Mouse (Mus musculus): ENCODE measurements around the gene Msantd2. TPM values are rescaled to one million over a fixed set of nuclear protein-coding genes. Genes with fewer than 3 reads are reported as not detected.

Msantd2 gene
- total RNA-seq (2014; rRNA removed) (10.3 and 11.7 TPM in 2 replicates), polyA plus RNA-seq (2012; rRNA removed) (8.3 and 16.2 TPM in 2 replicates)

- H3K4me3 ChIP-seq (ENCODE audit: insufficient read depth, low read depth, low read length) = peak within 1 kb of the TSS; percentile 93
- peaks cover 14% of the 10 kb centered on the region for H3K79me2 ChIP-seq (ENCODE audit: control insufficient read depth, insufficient read depth, low read length)
- H3K27me3 ChIP-seq (ENCODE audit: control insufficient read depth, insufficient read depth, low read length) = no peaks in the 10 kb centered on the region
- H3K9ac ChIP-seq (ENCODE audit: low read depth, low read length) = peak within 1 kb of the TSS; percentile 91
- TF ChIP-seq POLR2A (IDR thresholded peaks at IDR 0.05; ENCODE audit: extremely low read depth, insufficient read depth, low read length) (peak; percentile 51; the same call in 1 of the 2 replicates), CTCF (IDR thresholded peaks at IDR 0.05; ENCODE audit: low read depth, low read length) (no peak)
- WGBS = under 1% methylated on average over 44 of the region's 44 CpGs
- no peaks in the 10 kb centered on the region for H3K36me3 ChIP-seq (ENCODE audit: control insufficient read depth, insufficient read depth, low read length)
- DNase-seq (ENCODE audit: extremely low read depth, low read depth, low spot score) = peak; percentile 86
- peaks cover 9% of the 10 kb centered on the region for H3K4me1 ChIP-seq (ENCODE audit: control insufficient read depth, insufficient read depth, low read length)
- H3K27ac ChIP-seq (replicated peaks; ENCODE audit: insufficient read depth, low read depth, low read length) = peak within 1 kb of the TSS; percentile 96
Observed at GRCm38 (mm10) chr9:37488611-37489396, at the start of gene Msantd2. Msantd2 (plus strand) TSS chr9:37489319.

GRCm38 (mm10) chr9:37452401-37452800 lies 36.7 kb upstream of the Msantd2 start:
- H3K27me3 ChIP-seq (ENCODE audit: control insufficient read depth, insufficient read depth, low read length) = peaks cover 7% of the 10 kb centered on the region
- 19% methylated on average over 5 of the region's 5 CpGs for WGBS
- H3K79me2 ChIP-seq (ENCODE audit: control insufficient read depth, insufficient read depth, low read length) = no peaks in the 10 kb centered on the region
- DNase-seq (ENCODE audit: extremely low read depth, low read depth, low spot score) = no peak
- no peak overlapping the region for H3K9ac ChIP-seq (ENCODE audit: low read depth, low read length)
- no peaks in the 10 kb centered on the region for H3K36me3 ChIP-seq (ENCODE audit: control insufficient read depth, insufficient read depth, low read length)
- TF ChIP-seq CTCF (IDR thresholded peaks at IDR 0.05; ENCODE audit: low read depth, low read length) (no peak), POLR2A (IDR thresholded peaks at IDR 0.05; ENCODE audit: extremely low read depth, insufficient read depth, low read length) (no peak)
- H3K4me3 ChIP-seq (ENCODE audit: insufficient read depth, low read depth, low read length) = no peak overlapping the region
- no peak overlapping the region for H3K27ac ChIP-seq (replicated peaks; ENCODE audit: insufficient read depth, low read depth, low read length)
- H3K4me1 ChIP-seq (ENCODE audit: control insufficient read depth, insufficient read depth, low read length) = 0 out of 2 replicates have a peak, but pooled peaks cover 2% of the 10 kb centered on the region

- no peak overlapping the region for H3K4me3 ChIP-seq (ENCODE audit: insufficient read depth, low read depth, low read length)
- no peaks in the 10 kb centered on the region for H3K79me2 ChIP-seq (ENCODE audit: control insufficient read depth, insufficient read depth, low read length)
- H3K27me3 ChIP-seq (ENCODE audit: control insufficient read depth, insufficient read depth, low read length) = peaks cover 7% of the 10 kb centered on the region
- H3K27ac ChIP-seq (replicated peaks; ENCODE audit: insufficient read depth, low read depth, low read length) = no peak overlapping the region
- no peak for TF ChIP-seq CTCF (IDR thresholded peaks at IDR 0.05; ENCODE audit: low read depth, low read length)
- TF ChIP-seq POLR2A (IDR thresholded peaks at IDR 0.05; ENCODE audit: extremely low read depth, insufficient read depth, low read length) = no peak
- no peak overlapping the region for H3K9ac ChIP-seq (ENCODE audit: low read depth, low read length)
- 60% methylated on average over 4 of the region's 4 CpGs for WGBS
- H3K4me1 ChIP-seq (ENCODE audit: control insufficient read depth, insufficient read depth, low read length) = 0 out of 2 replicates have a peak, but pooled peaks cover 2% of the 10 kb centered on the region
- no peaks in the 10 kb centered on the region for H3K36me3 ChIP-seq (ENCODE audit: control insufficient read depth, insufficient read depth, low read length)
- DNase-seq (ENCODE audit: extremely low read depth, low read depth, low spot score) = no peak
Observed at GRCm38 (mm10) chr9:37453328-37453727, 35.8 kb upstream of the Msantd2 start.

- H3K9ac ChIP-seq (ENCODE audit: low read depth, low read length) = no peak overlapping the region
- H3K36me3 ChIP-seq (ENCODE audit: control insufficient read depth, insufficient read depth, low read length) = no peaks in the 10 kb centered on the region
- H3K4me1 ChIP-seq (ENCODE audit: control insufficient read depth, insufficient read depth, low read length) = 0 out of 2 replicates have a peak, but pooled peaks cover 2% of the 10 kb centered on the region
- no peak for DNase-seq (ENCODE audit: extremely low read depth, low read depth, low spot score)
- H3K4me3 ChIP-seq (ENCODE audit: insufficient read depth, low read depth, low read length) = no peak overlapping the region
- TF ChIP-seq POLR2A (IDR thresholded peaks at IDR 0.05; ENCODE audit: extremely low read depth, insufficient read depth, low read length) (no peak), CTCF (IDR thresholded peaks at IDR 0.05; ENCODE audit: low read depth, low read length) (no peak)
- no peak overlapping the region for H3K27ac ChIP-seq (replicated peaks; ENCODE audit: insufficient read depth, low read depth, low read length)
- H3K79me2 ChIP-seq (ENCODE audit: control insufficient read depth, insufficient read depth, low read length) = no peaks in the 10 kb centered on the region
- H3K27me3 ChIP-seq (ENCODE audit: control insufficient read depth, insufficient read depth, low read length) = peaks cover 7% of the 10 kb centered on the region
- 60% methylated on average over 6 of the region's 6 CpGs for WGBS
Observed at GRCm38 (mm10) chr9:37454011-37454492, 35.1 kb upstream of the Msantd2 start.

- 57% methylated on average over 3 of the region's 3 CpGs for WGBS
- Histone ChIP-seq H3K9ac (ENCODE audit: low read depth, low read length) (no peak overlapping the region), H3K79me2 (ENCODE audit: control insufficient read depth, insufficient read depth, low read length) (no peaks in the 10 kb centered on the region), H3K4me3 (ENCODE audit: insufficient read depth, low read depth, low read length) (no peak overlapping the region), H3K4me1 (ENCODE audit: control insufficient read depth, insufficient read depth, low read length) (0 out of 2 replicates have a peak, but pooled peaks cover 2% of the 10 kb centered on the region), H3K27me3 (ENCODE audit: control insufficient read depth, insufficient read depth, low read length) (peaks cover 7% of the 10 kb centered on the region), H3K27ac (replicated peaks; ENCODE audit: insufficient read depth, low read depth, low read length) (no peak overlapping the region), H3K36me3 (ENCODE audit: control insufficient read depth, insufficient read depth, low read length) (no peaks in the 10 kb centered on the region)
- DNase-seq (ENCODE audit: extremely low read depth, low read depth, low spot score) = no peak
- TF ChIP-seq CTCF (IDR thresholded peaks at IDR 0.05; ENCODE audit: low read depth, low read length) = no peak
- no peak for TF ChIP-seq POLR2A (IDR thresholded peaks at IDR 0.05; ENCODE audit: extremely low read depth, insufficient read depth, low read length)
Observed at GRCm38 (mm10) chr9:37454991-37455390, 34.1 kb upstream of the Msantd2 start.

GRCm38 (mm10) chr9:37455868-37456267 lies 33.3 kb upstream of the Msantd2 start:
- no peaks in the 10 kb centered on the region for H3K79me2 ChIP-seq (ENCODE audit: control insufficient read depth, insufficient read depth, low read length)
- H3K27ac ChIP-seq (replicated peaks; ENCODE audit: insufficient read depth, low read depth, low read length) = no peak overlapping the region
- no peaks in the 10 kb centered on the region for H3K36me3 ChIP-seq (ENCODE audit: control insufficient read depth, insufficient read depth, low read length)
- no peak overlapping the region for H3K9ac ChIP-seq (ENCODE audit: low read depth, low read length)
- peaks cover 4% of the 10 kb centered on the region for H3K4me1 ChIP-seq (ENCODE audit: control insufficient read depth, insufficient read depth, low read length)
- peaks cover 16% of the 10 kb centered on the region for H3K27me3 ChIP-seq (ENCODE audit: control insufficient read depth, insufficient read depth, low read length)
- 12% methylated on average over 8 of the region's 8 CpGs for WGBS
- no peak for DNase-seq (ENCODE audit: extremely low read depth, low read depth, low spot score)
- no peak for TF ChIP-seq POLR2A (IDR thresholded peaks at IDR 0.05; ENCODE audit: extremely low read depth, insufficient read depth, low read length)
- TF ChIP-seq CTCF (IDR thresholded peaks at IDR 0.05; ENCODE audit: low read depth, low read length) = no peak
- no peak overlapping the region for H3K4me3 ChIP-seq (ENCODE audit: insufficient read depth, low read depth, low read length)

Data from liver, adult 2 months (tissue).